Mouse (Mus musculus) embryonic fibroblast, embryonic 13.5 days (primary cell): ENCODE measurements around the gene Rabggtb.

Experiments used
- CTCF ChIP-seq: IDR thresholded peaks from 2 replicates; pipeline ENCODE4 v1.5.1; 2011; ENCODE audit warnings: mild to moderate bottlenecking, control low read depth, low read length, moderate library complexity, borderline replicate concordance; ENCODE audit not compliant: insufficient read depth
- POLR2A ChIP-seq: IDR thresholded peaks from 2 replicates; pipeline ENCODE4 v1.6.1; 2011; ENCODE audit warnings: low read depth, mild to moderate bottlenecking, control low read depth, low read length, moderate library complexity

- no peak for TF ChIP-seq POLR2A
- TF ChIP-seq CTCF = no peak
Measured at GRCm38 (mm10) chr3:153886296-153886695, 26.5 kb downstream of the Rabggtb start.
